Mouse (Mus musculus): ENCODE data around the gene Bcl6b. TPM values are rescaled to one million over a fixed set of nuclear protein-coding genes. Genes with fewer than 3 reads are reported as not detected.
A peak's percentile ranks its signal among the peaks of the same experiment; 100 is the strongest.

Gene Bcl6b
- polyA plus RNA-seq, 1 experiment: 4.1 TPM

DNA sequence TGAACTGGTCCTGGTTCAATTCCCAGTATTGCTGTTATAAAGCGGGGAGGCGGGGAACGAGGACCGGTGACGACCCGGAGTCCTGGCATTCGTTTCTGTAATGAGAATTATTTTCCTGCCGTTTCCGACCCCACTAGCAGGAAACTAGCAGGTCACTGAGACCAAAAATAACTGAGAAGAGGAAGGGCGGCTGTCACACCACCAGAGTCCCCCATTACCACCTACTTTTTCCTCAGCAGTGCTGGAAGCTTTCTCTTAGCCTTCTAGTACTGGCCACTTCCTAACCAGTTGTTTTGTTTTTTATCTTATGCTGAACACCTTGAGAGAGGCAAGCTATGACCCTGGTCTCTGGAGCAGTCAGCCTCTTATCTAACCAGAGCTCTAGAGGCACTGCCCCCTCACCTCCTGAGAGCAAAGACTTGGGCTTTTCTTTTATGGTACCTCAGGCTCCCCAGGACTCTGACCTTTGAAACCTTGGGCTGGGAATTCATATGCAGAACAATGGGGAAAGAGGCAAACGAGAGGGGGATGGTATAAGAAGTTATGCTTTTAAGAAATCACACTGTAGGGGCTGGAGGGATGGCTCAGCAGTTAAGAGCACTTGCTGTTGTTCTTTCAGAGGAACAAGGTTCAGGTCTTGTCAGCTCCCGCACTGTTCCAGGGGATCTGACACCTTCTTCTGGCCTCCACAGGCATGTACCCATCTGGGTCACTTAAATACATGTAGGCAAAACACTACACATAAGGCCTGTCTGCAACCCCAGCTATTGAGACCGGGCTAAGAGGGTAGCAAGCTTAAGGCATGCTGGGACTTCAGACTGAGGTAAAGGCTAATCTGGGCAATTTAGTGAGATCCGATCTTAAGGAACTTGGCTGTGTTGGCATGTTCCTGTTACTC lies 7.7 kb downstream of the Bcl6b start:
- H3K27me3 ChIP-seq (ENCODE audit: control insufficient read depth, insufficient read depth, low read length, poor library complexity, severe bottlenecking): no peaks in the 10 kb centered on the region
- H3K27ac ChIP-seq (ENCODE audit: insufficient read depth, low read length): peak overlapping the region; percentile 35
- H3K9me3 ChIP-seq (replicated peaks; ENCODE audit: control insufficient read depth, insufficient read depth, low read length, poor library complexity, severe bottlenecking): no peaks in the 10 kb centered on the region
- H3K4me3 ChIP-seq (ENCODE audit: low read depth, low read length): peak overlapping the region; percentile 78
- H3K36me3 ChIP-seq (ENCODE audit: control insufficient read depth, insufficient read depth, low read length, poor library complexity, severe bottlenecking): 0 out of 2 replicates have a peak, but pooled peaks cover 3% of the 10 kb centered on the region
- TF ChIP-seq CTCF (IDR thresholded peaks at IDR 0.05; ENCODE audit: low read depth, low read length) (no peak), EP300 (IDR thresholded peaks at IDR 0.05; ENCODE audit: insufficient read depth, low read depth, low read length) (no peak), POLR2A (IDR thresholded peaks at IDR 0.05; ENCODE audit: insufficient read depth, low read length) (no peak)
- peaks cover 5% of the 10 kb centered on the region for H3K4me1 ChIP-seq (ENCODE audit: control insufficient read depth, insufficient read depth, low read length)
- peak overlapping the region; percentile 56 for H3K9ac ChIP-seq (ENCODE audit: low read depth, poor library complexity, severe bottlenecking)

DNA sequence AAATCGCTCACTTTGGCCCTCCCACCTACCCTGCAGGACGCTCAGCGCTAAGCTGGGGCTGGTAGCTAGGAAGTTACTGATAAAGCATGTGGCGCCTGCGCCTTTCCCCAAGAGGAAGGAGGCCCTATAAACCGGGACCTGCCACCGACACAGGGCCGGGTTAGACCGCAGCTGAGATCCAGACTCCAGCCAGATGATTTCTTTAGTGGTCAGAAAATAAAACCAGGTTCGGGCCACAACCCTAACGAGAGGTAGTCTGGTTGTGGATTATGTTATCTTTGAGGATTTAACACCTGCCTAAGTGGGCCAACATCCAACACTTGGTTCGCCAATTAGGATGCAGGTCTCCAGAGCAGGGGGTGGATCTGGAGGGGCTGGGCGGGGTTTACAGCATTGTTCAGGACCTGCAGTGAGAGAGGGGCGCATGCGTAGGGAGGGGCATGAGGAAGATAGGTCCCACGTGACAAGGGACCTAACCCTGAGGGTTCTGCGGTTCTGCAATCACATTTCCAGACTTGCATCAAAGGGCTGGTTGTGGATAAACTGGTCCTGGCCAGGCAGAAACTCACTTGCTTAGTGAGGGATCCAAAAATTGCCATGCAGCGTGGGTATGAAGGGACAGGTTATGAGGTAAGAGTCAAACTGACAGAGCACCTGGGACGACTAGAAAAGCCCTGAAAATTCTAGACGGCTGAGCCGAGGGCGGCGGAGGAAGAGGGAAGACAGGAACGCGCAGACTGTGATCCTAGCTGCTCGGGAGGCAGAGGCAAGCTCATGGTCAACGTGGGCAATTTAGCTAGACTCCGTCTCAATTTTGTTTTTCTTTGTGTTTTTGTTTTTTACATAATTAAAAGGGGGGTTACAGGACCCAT lies 8.6 kb downstream of the Bcl6b start, which contains the start of gene Slc16a13:
Gene Slc16a13 (minus strand): TSS at position 334 of the 872 bp plus-strand sequence.
- TF ChIP-seq POLR2A (IDR thresholded peaks at IDR 0.05; ENCODE audit: insufficient read depth, low read length) (no peak), CTCF (IDR thresholded peaks at IDR 0.05; ENCODE audit: low read depth, low read length) (no peak), EP300 (IDR thresholded peaks at IDR 0.05; ENCODE audit: insufficient read depth, low read depth, low read length) (no peak)

DNA sequence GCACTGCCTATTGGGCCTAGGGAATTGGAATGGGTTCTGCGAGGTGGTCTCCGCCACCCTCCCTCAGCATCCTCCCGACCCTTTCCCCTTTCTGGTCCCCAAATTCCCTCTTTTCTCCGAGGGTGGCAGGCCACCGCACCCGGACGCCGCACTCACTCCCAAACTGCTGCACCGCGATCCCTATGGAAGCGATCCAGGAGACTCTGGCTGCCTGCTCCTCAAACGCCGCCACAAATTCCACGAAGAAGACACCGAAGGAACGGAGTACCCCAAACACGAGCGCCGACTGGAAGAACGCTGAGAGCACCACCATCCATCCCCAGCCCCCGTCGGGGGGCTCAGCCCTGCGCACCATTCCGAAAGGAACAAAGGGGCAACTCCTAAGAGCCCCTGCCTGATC lies 9.3 kb downstream of the Bcl6b start:
- peaks cover 2% of the 10 kb centered on the region for H3K4me1 ChIP-seq (ENCODE audit: control insufficient read depth, insufficient read depth, low read length)
- no peaks in the 10 kb centered on the region for H3K9me3 ChIP-seq (replicated peaks; ENCODE audit: control insufficient read depth, insufficient read depth, low read length, poor library complexity, severe bottlenecking)
- H3K4me3 ChIP-seq (ENCODE audit: low read depth, low read length): peak overlapping the region; percentile 59
- TF ChIP-seq EP300 (IDR thresholded peaks at IDR 0.05; ENCODE audit: insufficient read depth, low read depth, low read length) (no peak), POLR2A (IDR thresholded peaks at IDR 0.05; ENCODE audit: insufficient read depth, low read length) (no peak), CTCF (IDR thresholded peaks at IDR 0.05; ENCODE audit: low read depth, low read length) (no peak)
- H3K27me3 ChIP-seq (ENCODE audit: control insufficient read depth, insufficient read depth, low read length, poor library complexity, severe bottlenecking): no peaks in the 10 kb centered on the region
- peak overlapping the region; percentile 56 for H3K9ac ChIP-seq (ENCODE audit: low read depth, poor library complexity, severe bottlenecking)
- H3K36me3 ChIP-seq (ENCODE audit: control insufficient read depth, insufficient read depth, low read length, poor library complexity, severe bottlenecking): 0 out of 2 replicates have a peak, but pooled peaks cover 3% of the 10 kb centered on the region
- peak overlapping the region; percentile 65 for H3K27ac ChIP-seq (ENCODE audit: insufficient read depth, low read length)

More for the DNA sequence above, 8.6 kb downstream of the Bcl6b start, which contains the start of gene Slc16a13:
- Histone ChIP-seq H3K9me3 (replicated peaks; ENCODE audit: control insufficient read depth, insufficient read depth, low read length, poor library complexity, severe bottlenecking) (no peaks in the 10 kb centered on the region), H3K9ac (ENCODE audit: low read depth, poor library complexity, severe bottlenecking) (peak within 1 kb of the TSS; percentile 56), H3K36me3 (ENCODE audit: control insufficient read depth, insufficient read depth, low read length, poor library complexity, severe bottlenecking) (0 out of 2 replicates have a peak, but pooled peaks cover 3% of the 10 kb centered on the region), H3K4me3 (ENCODE audit: low read depth, low read length) (peak within 1 kb of the TSS; percentile 78), H3K27ac (ENCODE audit: insufficient read depth, low read length) (peak within 1 kb of the TSS; percentile 65), H3K4me1 (ENCODE audit: control insufficient read depth, insufficient read depth, low read length) (peaks cover 4% of the 10 kb centered on the region), H3K27me3 (ENCODE audit: control insufficient read depth, insufficient read depth, low read length, poor library complexity, severe bottlenecking) (no peaks in the 10 kb centered on the region)

DNA sequence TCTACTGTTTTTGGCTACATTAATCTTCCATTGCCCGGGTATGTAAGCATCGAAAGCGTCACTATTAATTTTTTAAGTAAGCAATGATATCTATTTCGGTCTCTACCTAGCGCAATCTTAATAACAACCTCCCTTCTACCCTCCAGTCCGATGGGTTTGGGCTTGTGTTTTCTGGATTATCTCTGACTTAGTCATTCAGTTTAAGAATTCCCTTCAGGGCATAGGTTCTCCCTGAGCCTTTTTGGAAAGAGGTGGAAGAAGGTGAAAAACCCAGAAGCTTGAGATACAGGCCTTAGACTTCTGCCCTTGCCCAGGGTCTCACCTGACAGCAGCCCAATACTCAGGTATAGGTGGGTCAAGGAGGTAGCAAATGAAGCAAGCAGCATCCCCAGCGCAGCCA lies 9.7 kb downstream of the Bcl6b start:
- Histone ChIP-seq H3K9me3 (replicated peaks; ENCODE audit: control insufficient read depth, insufficient read depth, low read length, poor library complexity, severe bottlenecking) (no peaks in the 10 kb centered on the region), H3K4me3 (ENCODE audit: low read depth, low read length) (peak overlapping the region; percentile 59), H3K9ac (ENCODE audit: low read depth, poor library complexity, severe bottlenecking) (peak overlapping the region; percentile 56), H3K4me1 (ENCODE audit: control insufficient read depth, insufficient read depth, low read length) (peaks cover 2% of the 10 kb centered on the region), H3K27me3 (ENCODE audit: control insufficient read depth, insufficient read depth, low read length, poor library complexity, severe bottlenecking) (no peaks in the 10 kb centered on the region), H3K27ac (ENCODE audit: insufficient read depth, low read length) (peak overlapping the region; percentile 65; the same call in 1 of the 2 replicates), H3K36me3 (ENCODE audit: control insufficient read depth, insufficient read depth, low read length, poor library complexity, severe bottlenecking) (0 out of 2 replicates have a peak, but pooled peaks cover 3% of the 10 kb centered on the region)
- TF ChIP-seq EP300 (IDR thresholded peaks at IDR 0.05; ENCODE audit: insufficient read depth, low read depth, low read length) (no peak), CTCF (IDR thresholded peaks at IDR 0.05; ENCODE audit: low read depth, low read length) (no peak), POLR2A (IDR thresholded peaks at IDR 0.05; ENCODE audit: insufficient read depth, low read length) (no peak)

DNA sequence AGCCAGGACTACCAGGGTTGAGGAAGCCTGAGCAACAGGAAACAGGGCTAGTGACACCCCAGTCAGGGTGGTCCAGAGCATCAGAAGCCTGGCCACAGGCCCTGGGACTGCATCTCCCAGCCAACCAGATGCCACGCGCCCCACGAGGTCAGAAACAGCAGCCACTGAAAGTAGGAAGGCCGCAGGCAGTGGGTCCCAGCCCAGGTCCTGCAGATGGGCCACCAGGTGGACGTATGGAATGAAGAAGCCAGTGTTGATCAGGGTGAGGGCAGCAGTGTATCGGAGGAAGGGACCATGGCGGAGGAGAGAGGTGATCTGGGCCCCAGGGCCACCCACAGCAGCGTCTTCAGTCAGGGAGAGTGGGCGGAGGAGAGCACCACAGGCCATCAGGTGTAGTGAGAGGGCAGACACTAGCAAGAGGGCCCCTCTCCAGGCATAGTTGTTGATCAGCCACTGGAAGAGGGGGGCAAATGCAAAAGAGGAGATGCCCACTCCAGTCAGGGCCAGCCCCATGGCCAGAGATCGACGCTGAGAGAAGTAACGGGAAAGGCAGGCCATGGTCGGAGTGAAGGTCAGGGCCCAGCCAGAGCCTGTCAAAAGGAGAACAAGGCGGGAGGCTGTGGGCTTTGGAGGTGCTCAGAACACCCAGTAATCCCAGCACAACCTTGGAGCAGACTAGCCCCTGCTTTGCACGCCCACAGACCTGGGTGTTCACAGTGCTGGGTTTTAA lies 10.7 kb downstream of the Bcl6b start:
- Histone ChIP-seq H3K9me3 (replicated peaks; ENCODE audit: control insufficient read depth, insufficient read depth, low read length, poor library complexity, severe bottlenecking) (no peaks in the 10 kb centered on the region), H3K27me3 (ENCODE audit: control insufficient read depth, insufficient read depth, low read length, poor library complexity, severe bottlenecking) (no peaks in the 10 kb centered on the region), H3K4me3 (ENCODE audit: low read depth, low read length) (no peak overlapping the region), H3K4me1 (ENCODE audit: control insufficient read depth, insufficient read depth, low read length) (peaks cover 2% of the 10 kb centered on the region), H3K9ac (ENCODE audit: low read depth, poor library complexity, severe bottlenecking) (no peak overlapping the region), H3K36me3 (ENCODE audit: control insufficient read depth, insufficient read depth, low read length, poor library complexity, severe bottlenecking) (0 out of 2 replicates have a peak, but pooled peaks cover 3% of the 10 kb centered on the region), H3K27ac (ENCODE audit: insufficient read depth, low read length) (no peak overlapping the region)
- TF ChIP-seq CTCF (IDR thresholded peaks at IDR 0.05; ENCODE audit: low read depth, low read length): no peak
- TF ChIP-seq POLR2A (IDR thresholded peaks at IDR 0.05; ENCODE audit: insufficient read depth, low read length): no peak
- no peak for TF ChIP-seq EP300 (IDR thresholded peaks at IDR 0.05; ENCODE audit: insufficient read depth, low read depth, low read length)

Measured in ES-Bruce4 (cell line).